In the genomic region with DNA sequence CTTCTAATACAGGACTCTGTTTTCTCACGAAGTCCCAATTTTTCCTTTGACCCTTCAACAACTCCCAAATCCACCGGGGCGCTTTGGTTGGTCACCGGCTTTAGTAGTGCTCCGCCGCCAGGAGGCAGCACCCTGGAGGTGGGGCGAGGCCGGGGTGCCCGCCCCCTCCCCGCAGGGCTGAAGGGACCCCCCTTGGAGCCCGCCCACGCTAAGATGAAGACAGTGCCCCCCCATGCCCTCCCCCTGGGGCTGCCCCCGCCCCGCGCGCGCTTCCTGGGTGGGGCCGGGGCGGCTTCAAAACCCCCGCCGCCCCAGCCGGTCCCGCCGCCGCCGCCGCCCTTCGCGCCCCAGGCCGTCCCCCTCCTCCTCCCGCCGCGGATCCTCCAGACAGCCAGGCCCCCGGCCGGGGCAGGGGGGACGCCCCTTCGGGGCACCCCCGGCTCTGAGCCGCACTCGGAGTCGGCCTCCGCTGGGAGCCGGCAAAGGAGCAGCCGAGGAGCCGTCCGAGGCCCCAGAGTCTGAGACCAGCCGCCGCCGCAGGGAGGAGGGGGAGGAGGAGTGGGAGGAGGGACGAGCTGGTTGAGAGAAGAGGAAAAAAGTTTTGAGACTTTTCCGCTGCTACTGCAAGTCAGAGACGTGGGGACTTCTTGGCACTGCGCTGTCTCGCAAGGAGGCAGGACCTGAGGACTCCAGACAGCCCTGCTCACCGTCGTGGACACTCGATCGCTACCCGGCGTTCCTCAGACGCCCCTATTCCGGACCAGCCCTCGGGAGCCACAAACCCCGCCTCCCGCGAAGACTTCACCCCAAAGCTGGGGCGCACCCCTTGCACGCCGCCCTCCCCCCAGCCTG, we compare ENCODE assay signal across 8 mouse cellular contexts. TPM values are rescaled to one million over a fixed set of nuclear protein-coding genes. Genes with fewer than 3 reads are reported as not detected.
DNase-seq lines count a peak whose midpoint lies in the region; ATAC-seq and TF ChIP-seq lines count a peak whose summit lies in the region.

A gene (plus strand): TSS at position 323 of the 852 bp plus-strand sequence.

- peak within 1 kb of the TSS; percentile 50 for H3K4me2 ChIP-seq in hindbrain, embryonic 14.5 days (replicated peaks)
- peak within 1 kb of the TSS; percentile 73 for H3K4me2 ChIP-seq in midbrain, postnatal 0 days (ENCODE audit: low read depth, low read length, poor library complexity, severe bottlenecking)
- H3K4me2 ChIP-seq in stomach, embryonic 16.5 days (ENCODE audit: low read depth, low read length): peak within 1 kb of the TSS; percentile 98

- no peaks in the 10 kb centered on the region for H3K79me2 ChIP-seq in liver, adult 2 months (ENCODE audit: control insufficient read depth, insufficient read depth, low read length)

- no peak for ATAC-seq in G1E (ENCODE audit: extremely low read depth, insufficient number of reproducible peaks, low FRiP score, poor library complexity, severe bottlenecking)
- no peak for ATAC-seq in hindbrain, embryonic 14.5 days (ENCODE audit: low FRiP score)
- no peak for ATAC-seq in midbrain, postnatal 0 days (ENCODE audit: low FRiP score)
- peak; percentile 52 for ATAC-seq in stomach, embryonic 16.5 days (ENCODE audit: insufficient read depth, low FRiP score)

- peak; percentile 91 for DNase-seq in G1E (ENCODE audit: low spot score)
- peak; percentile 32 for DNase-seq in brain, adult 2 months (ENCODE audit: low read depth, low spot score)
- peak; percentile 85 for DNase-seq in gastrocnemius, adult 2 months
- no peak for DNase-seq in hindbrain, embryonic 14.5 days (ENCODE audit: low spot score)
- no peak for DNase-seq in liver, adult 2 months (ENCODE audit: extremely low read depth, low read depth, low spot score)
- DNase-seq in midbrain, postnatal 0 days (ENCODE audit: low spot score): no peak
- DNase-seq in frontal cortex, postnatal 10 days (ENCODE audit: low spot score in 2 of 2): no peak

- no peaks in the 10 kb centered on the region for H3K27me3 ChIP-seq in G1E (ENCODE audit: insufficient read depth, low read length)
- H3K27me3 ChIP-seq in hindbrain, embryonic 14.5 days (ENCODE audit: control insufficient read depth, insufficient read depth, low read length): peaks cover 65% of the 10 kb centered on the region
- H3K27me3 ChIP-seq in liver, adult 2 months (ENCODE audit: control insufficient read depth, insufficient read depth, low read length): peaks cover 6% of the 10 kb centered on the region; the same call in 1 of the 2 replicates
- H3K27me3 ChIP-seq in midbrain, postnatal 0 days (ENCODE audit: insufficient read depth, low read length): peaks cover 40% of the 10 kb centered on the region
- H3K27me3 ChIP-seq in stomach, embryonic 16.5 days (ENCODE audit: control insufficient read depth, insufficient read depth, low read length): no peaks in the 10 kb centered on the region; the same call in 1 of the 2 replicates

- 0 out of 2 replicates have a peak, but pooled peaks have one; percentile 19 for TF ChIP-seq CTCF in G1E (IDR thresholded peaks at IDR 0.05; ENCODE audit: low read depth, low read length)
- TF ChIP-seq CTCF in gastrocnemius, adult 2 months (IDR thresholded peaks at IDR 0.05): peak; percentile 88
- peak; percentile 71 for TF ChIP-seq CTCF in liver, adult 2 months (IDR thresholded peaks at IDR 0.05; ENCODE audit: low read depth, low read length)
- peak; percentile 57 for TF ChIP-seq CTCF in midbrain, postnatal 0 days (IDR thresholded peaks at IDR 0.05)

- WGBS in hindbrain, embryonic 14.5 days: 2% methylated on average over 61 of the region's 69 CpGs
- WGBS in liver, adult 2 months: 1% methylated on average over 59 of the region's 69 CpGs
- 1% methylated on average over 47 of the region's 69 CpGs for WGBS in midbrain, postnatal 0 days
- WGBS in stomach, embryonic 16.5 days: under 1% methylated on average over 53 of the region's 69 CpGs

- peaks cover 70% of the 10 kb centered on the region for H3K4me1 ChIP-seq in G1E (ENCODE audit: insufficient read depth, low read depth, low read length)
- peaks cover 10% of the 10 kb centered on the region; the same call in 1 of the 2 replicates for H3K4me1 ChIP-seq in hindbrain, embryonic 14.5 days (replicated peaks; ENCODE audit: control insufficient read depth, insufficient read depth, low read length)
- 0 out of 2 replicates have a peak, but pooled peaks cover 3% of the 10 kb centered on the region for H3K4me1 ChIP-seq in liver, adult 2 months (ENCODE audit: control insufficient read depth, insufficient read depth, low read length)
- H3K4me1 ChIP-seq in midbrain, postnatal 0 days (ENCODE audit: insufficient read depth, low read length): peaks cover 6% of the 10 kb centered on the region
- H3K4me1 ChIP-seq in stomach, embryonic 16.5 days (ENCODE audit: control insufficient read depth, insufficient read depth, low read length): peaks cover 16% of the 10 kb centered on the region

- peaks cover 70% of the 10 kb centered on the region for H3K36me3 ChIP-seq in G1E (replicated peaks)
- no peaks in the 10 kb centered on the region for H3K36me3 ChIP-seq in hindbrain, embryonic 14.5 days (replicated peaks; ENCODE audit: control insufficient read depth, insufficient read depth)
- no peaks in the 10 kb centered on the region for H3K36me3 ChIP-seq in liver, adult 2 months (ENCODE audit: control insufficient read depth, insufficient read depth, low read length)
- no peaks in the 10 kb centered on the region for H3K36me3 ChIP-seq in midbrain, postnatal 0 days (ENCODE audit: insufficient read depth, low read length)
- H3K36me3 ChIP-seq in stomach, embryonic 16.5 days (ENCODE audit: control insufficient read depth, insufficient read depth, low read length): no peaks in the 10 kb centered on the region

- H3K27ac ChIP-seq in gastrocnemius, adult 2 months: peak within 1 kb of the TSS; percentile 90
- no peak within 1 kb of the TSS for H3K27ac ChIP-seq in hindbrain, embryonic 14.5 days
- H3K27ac ChIP-seq in liver, adult 2 months (replicated peaks; ENCODE audit: insufficient read depth, low read depth, low read length): peak within 1 kb of the TSS; percentile 3
- H3K27ac ChIP-seq in midbrain, postnatal 0 days (ENCODE audit: low read depth, low read length): no peak within 1 kb of the TSS
- peak within 1 kb of the TSS; percentile 83 for H3K27ac ChIP-seq in stomach, embryonic 16.5 days (ENCODE audit: low read length)

- TF ChIP-seq POLR2A in liver, adult 2 months (IDR thresholded peaks at IDR 0.05; ENCODE audit: extremely low read depth, insufficient read depth, low read length): no peak

- intact Hi-C loops in gastrocnemius, adult 2 months (cut with DNase I): no loop called here

- H3K4me3 ChIP-seq in G1E (ENCODE audit: low read depth, low read length): peak within 1 kb of the TSS; percentile 95
- peak within 1 kb of the TSS; percentile 82 for H3K4me3 ChIP-seq in gastrocnemius, adult 2 months
- H3K4me3 ChIP-seq in hindbrain, embryonic 14.5 days (replicated peaks; ENCODE audit: low read length): peak within 1 kb of the TSS; percentile 33
- peak within 1 kb of the TSS; percentile 61 for H3K4me3 ChIP-seq in liver, adult 2 months (ENCODE audit: insufficient read depth, low read depth, low read length)
- peak within 1 kb of the TSS; percentile 38 for H3K4me3 ChIP-seq in midbrain, postnatal 0 days (ENCODE audit: low read depth, low read length)
- peak within 1 kb of the TSS; percentile 54 for H3K4me3 ChIP-seq in stomach, embryonic 16.5 days (replicated peaks; ENCODE audit: low read length)

- H3K9ac ChIP-seq in hindbrain, embryonic 14.5 days: peak within 1 kb of the TSS; percentile 33; the same call in 1 of the 2 replicates
- peak within 1 kb of the TSS; percentile 23 for H3K9ac ChIP-seq in liver, adult 2 months (ENCODE audit: low read depth, low read length)
- H3K9ac ChIP-seq in midbrain, postnatal 0 days (replicated peaks; ENCODE audit: low read length, poor library complexity, severe bottlenecking): peak within 1 kb of the TSS; percentile 39
- H3K9ac ChIP-seq in stomach, embryonic 16.5 days (ENCODE audit: low read length): peak within 1 kb of the TSS; percentile 83

- H3K9me3 ChIP-seq in G1E (replicated peaks): no peaks in the 10 kb centered on the region
- no peaks in the 10 kb centered on the region for H3K9me3 ChIP-seq in hindbrain, embryonic 14.5 days (ENCODE audit: control insufficient read depth, low read length)
- H3K9me3 ChIP-seq in midbrain, postnatal 0 days (ENCODE audit: low read length): no peaks in the 10 kb centered on the region
- H3K9me3 ChIP-seq in stomach, embryonic 16.5 days (replicated peaks; ENCODE audit: control insufficient read depth, low read length): no peaks in the 10 kb centered on the region

RNA-seq across cellular contexts. Expression of the gene that starts here (rescaled TPM):
- 390 and 397 TPM in 2 replicates for total RNA-seq in G1E (2014; fragmentation: Nextera tagmentation)
- total RNA-seq in G1E (2017): 40.8 TPM in 2 replicates
- 1,473 and 1,799 TPM in 2 replicates for polyA plus RNA-seq in G1E (2012)
- total RNA-seq in gastrocnemius, adult 2 months (2021): 1 to 10 TPM; 4.6 to 6.6 TPM
- polyA plus RNA-seq in hindbrain, embryonic 14.5 days (2014; fragmentation: Nextera tagmentation; extraction: Ambion mirVana): 0.82 and 1.1 TPM in 2 replicates
- 1.8 and 5.6 TPM in 2 replicates for total RNA-seq in liver, adult 2 months (2014; rRNA removed)
- 4.8 and 6.8 TPM in 2 replicates for polyA plus RNA-seq in liver, adult 2 months (2012; rRNA removed)
- total RNA-seq in midbrain, postnatal 0 days (2014; rRNA removed): 2.2 and 2.5 TPM in 2 replicates
- polyA plus RNA-seq in midbrain, postnatal 0 days (2015; fragmentation: Nextera tagmentation; extraction: Ambion mirVana): 0.53 and 0.88 TPM in 2 replicates
- polyA plus RNA-seq in stomach, embryonic 16.5 days (2015; fragmentation: Nextera tagmentation; extraction: Ambion mirVana): 1.4 and 2.8 TPM in 2 replicates

Comparison
In these comparisons a context has a peak if more than half of its experiments do, and no peak if none do; other contexts are left out.
1. RNA of the gene that starts here (polyA plus RNA-seq): 1,473 to 1,799 TPM in G1E; 4.8 to 6.8 TPM in liver, adult 2 months, 1.4 to 2.8 TPM in stomach, embryonic 16.5 days, 0.82 to 1.1 TPM in hindbrain, embryonic 14.5 days and 0.53 to 0.88 TPM in midbrain, postnatal 0 days; every median in the first group is over 100 times any median in the second.
2. DNase-seq: peak in G1E (single experiment), brain, adult 2 months (single experiment) and gastrocnemius, adult 2 months (single experiment); none in hindbrain, embryonic 14.5 days (single experiment), liver, adult 2 months (single experiment), midbrain, postnatal 0 days (single experiment) and frontal cortex, postnatal 10 days (0 of 2).
3. H3K4me3 ChIP-seq: peak in every context shown above with its lines; median percentile 95 in G1E; 82 in gastrocnemius, adult 2 months; 61 in liver, adult 2 months; 54 in stomach, embryonic 16.5 days; 38 in midbrain, postnatal 0 days; 33 in hindbrain, embryonic 14.5 days.
4. CTCF ChIP-seq: peak in every context shown above with its lines; median percentile 88 in gastrocnemius, adult 2 months; 71 in liver, adult 2 months; 57 in midbrain, postnatal 0 days; 19 in G1E.
5. H3K27ac ChIP-seq: peak in gastrocnemius, adult 2 months (single experiment), liver, adult 2 months (single experiment) and stomach, embryonic 16.5 days (single experiment); none in hindbrain, embryonic 14.5 days (single experiment) and midbrain, postnatal 0 days (single experiment).
6. H3K9ac ChIP-seq: peak in every context shown above with its lines; median percentile 83 in stomach, embryonic 16.5 days; 39 in midbrain, postnatal 0 days; 33 in hindbrain, embryonic 14.5 days; 23 in liver, adult 2 months.
7. Peak in every context shown above with its lines, with median percentiles within 50 percentile points of each other: H3K4me2 ChIP-seq.